ENCODE assay signal across 23 mouse cellular contexts in genomic region chr7:26781767-26782131, GRCm38 (mm10). TPM values are rescaled to one million over a fixed set of nuclear protein-coding genes. Genes with fewer than 3 reads are reported as not detected.
A peak's percentile ranks its signal among the peaks of the same experiment; 100 is the strongest.
DNase-seq lines count a peak whose midpoint lies in the region; ATAC-seq and TF ChIP-seq lines count a peak whose summit lies in the region.
"Had no signal": no experiment of that assay in that cellular context is flagged by ENCODE, and none has a peak within 500 bp of the region (broad histone marks: within the 10 kb centered on the region; RNA-seq: fewer than 3 reads in every experiment).

No protein-coding gene starts in this region.

- H3K4me3 ChIP-seq in kidney, embryonic 14.5 days (ENCODE audit: low read length): no peak overlapping the region
- no peak overlapping the region for H3K4me3 ChIP-seq in liver, embryonic 12.5 days
- H3K4me3 ChIP-seq in stomach, postnatal 0 days (ENCODE audit: low read depth, low read length): no peak overlapping the region
- no peak overlapping the region for H3K4me3 ChIP-seq in forebrain, embryonic 12.5 days (replicated peaks)
- H3K4me3 ChIP-seq: embryonic facial prominence, embryonic 13.5 days; hindbrain, embryonic 15.5 days; kidney, embryonic 15.5 days; limb, embryonic 12.5 days; neural tube, embryonic 13.5 days had no signal

- H3K27me3 ChIP-seq in kidney, embryonic 14.5 days (ENCODE audit: control insufficient read depth, insufficient read depth, low read length): no peaks in the 10 kb centered on the region
- no peaks in the 10 kb centered on the region for H3K27me3 ChIP-seq in liver, embryonic 12.5 days (replicated peaks)
- H3K27me3 ChIP-seq in stomach, postnatal 0 days (ENCODE audit: control insufficient read depth, insufficient read depth, low read length): no peaks in the 10 kb centered on the region
- H3K27me3 ChIP-seq in forebrain, embryonic 12.5 days: no peaks in the 10 kb centered on the region
- H3K27me3 ChIP-seq: embryonic facial prominence, embryonic 13.5 days; hindbrain, embryonic 15.5 days; kidney, embryonic 15.5 days; neural tube, embryonic 13.5 days had no signal

- TF ChIP-seq EP300 in stomach, postnatal 0 days (optimal IDR thresholded peaks at IDR 0.05): no peak

- no peak for TF ChIP-seq CTCF in stomach, postnatal 0 days (IDR thresholded peaks at IDR 0.05; ENCODE audit: low read depth)

- peak; percentile 17; the same call in 1 of the 2 replicates for ATAC-seq in kidney, embryonic 14.5 days (ENCODE audit: low FRiP score, low TSS enrichment)
- ATAC-seq in liver, embryonic 12.5 days: peak; percentile 35; the same call in 1 of the 2 replicates
- peak; percentile 59 for ATAC-seq in stomach, postnatal 0 days (ENCODE audit: low FRiP score, low TSS enrichment)
- ATAC-seq in forebrain, embryonic 12.5 days (ENCODE audit: low FRiP score): no peak
- ATAC-seq: lung, postnatal 0 days had no signal

- H3K36me3 ChIP-seq in kidney, embryonic 14.5 days (ENCODE audit: control insufficient read depth, insufficient read depth, low read length): no peaks in the 10 kb centered on the region
- no peaks in the 10 kb centered on the region for H3K36me3 ChIP-seq in liver, embryonic 12.5 days
- H3K36me3 ChIP-seq in stomach, postnatal 0 days (ENCODE audit: control insufficient read depth, insufficient read depth, low read length): no peaks in the 10 kb centered on the region
- H3K36me3 ChIP-seq in forebrain, embryonic 12.5 days (replicated peaks): no peaks in the 10 kb centered on the region
- H3K36me3 ChIP-seq: embryonic facial prominence, embryonic 13.5 days; G1E; hindbrain, embryonic 15.5 days; kidney, embryonic 15.5 days; limb, embryonic 12.5 days; neural tube, embryonic 13.5 days had no signal

- H3K4me1 ChIP-seq in kidney, embryonic 14.5 days (ENCODE audit: control insufficient read depth, insufficient read depth, low read length): no peaks in the 10 kb centered on the region
- no peaks in the 10 kb centered on the region for H3K4me1 ChIP-seq in liver, embryonic 12.5 days
- no peaks in the 10 kb centered on the region for H3K4me1 ChIP-seq in stomach, postnatal 0 days (replicated peaks; ENCODE audit: control insufficient read depth, insufficient read depth)
- H3K4me1 ChIP-seq in forebrain, embryonic 12.5 days: peaks cover 7% of the 10 kb centered on the region; the same call in 1 of the 2 replicates
- H3K4me1 ChIP-seq: embryonic facial prominence, embryonic 13.5 days; hindbrain, embryonic 15.5 days; kidney, embryonic 15.5 days; limb, embryonic 12.5 days; neural tube, embryonic 13.5 days had no signal

- H3K4me2 ChIP-seq in kidney, embryonic 14.5 days (replicated peaks; ENCODE audit: low read depth, low read length): no peak overlapping the region
- H3K4me2 ChIP-seq in liver, embryonic 12.5 days: no peak overlapping the region
- H3K4me2 ChIP-seq in stomach, postnatal 0 days (replicated peaks; ENCODE audit: low read depth): no peak overlapping the region
- H3K4me2 ChIP-seq in forebrain, embryonic 12.5 days: no peak overlapping the region
- H3K4me2 ChIP-seq: embryonic facial prominence, embryonic 13.5 days; kidney, embryonic 15.5 days; limb, embryonic 12.5 days had no signal

- no peak for DNase-seq in kidney, adult 11 months
- peak; percentile 28 for DNase-seq in embryo, embryonic 9.5 days (ENCODE audit: extremely low spot score)
- DNase-seq in stomach, postnatal 0 days (ENCODE audit: low spot score): peak; percentile 66
- no peak for DNase-seq in kidney, adult 18-20 months
- no peak for DNase-seq in cerebellum, postnatal 25 days
- DNase-seq: adrenal gland, postnatal 14 days; B cell, adult 2 months; cerebellum, adult 8-10 months; retina, postnatal 1 day; thymus, adult 18-20 months had no signal

- H3K9me3 ChIP-seq in kidney, embryonic 14.5 days (ENCODE audit: control insufficient read depth, low read length): no peaks in the 10 kb centered on the region
- H3K9me3 ChIP-seq in liver, embryonic 12.5 days (replicated peaks): no peaks in the 10 kb centered on the region
- H3K9me3 ChIP-seq in stomach, postnatal 0 days (ENCODE audit: control insufficient read depth, low read length): no peaks in the 10 kb centered on the region
- H3K9me3 ChIP-seq in forebrain, embryonic 12.5 days: no peaks in the 10 kb centered on the region
- H3K9me3 ChIP-seq: embryonic facial prominence, embryonic 13.5 days; G1E; hindbrain, embryonic 15.5 days; kidney, embryonic 15.5 days; limb, embryonic 12.5 days; neural tube, embryonic 13.5 days had no signal

- 30% methylated on average over 7 of the region's 8 CpGs for WGBS in kidney, embryonic 14.5 days
- 39% methylated on average over 6 of the region's 8 CpGs for WGBS in liver, embryonic 12.5 days (ENCODE audit: insufficient replicate concordance)
- WGBS in stomach, postnatal 0 days: 15% methylated on average over 7 of the region's 8 CpGs
- 19% methylated on average over 7 of the region's 8 CpGs for WGBS in forebrain, embryonic 12.5 days

- H3K27ac ChIP-seq in kidney, embryonic 14.5 days (ENCODE audit: low read depth, low read length): no peak overlapping the region
- H3K27ac ChIP-seq in liver, embryonic 12.5 days: no peak overlapping the region
- H3K27ac ChIP-seq in stomach, postnatal 0 days (replicated peaks): no peak overlapping the region
- H3K27ac ChIP-seq in forebrain, embryonic 12.5 days: no peak overlapping the region
- H3K27ac ChIP-seq: embryonic facial prominence, embryonic 13.5 days; kidney, embryonic 15.5 days; limb, embryonic 12.5 days; neural tube, embryonic 13.5 days had no signal

- no peak overlapping the region for H3K9ac ChIP-seq in kidney, embryonic 14.5 days (ENCODE audit: low read depth, low read length)
- no peak overlapping the region for H3K9ac ChIP-seq in liver, embryonic 12.5 days
- H3K9ac ChIP-seq in stomach, postnatal 0 days (ENCODE audit: low read length): no peak overlapping the region
- H3K9ac ChIP-seq in forebrain, embryonic 12.5 days: no peak overlapping the region
- H3K9ac ChIP-seq: embryonic facial prominence, embryonic 13.5 days; hindbrain, embryonic 15.5 days; kidney, embryonic 15.5 days; limb, embryonic 12.5 days; neural tube, embryonic 13.5 days had no signal

RNA-seq across cellular contexts. Expression of gene Cyp2b19, which starts 24.8 kb away (rescaled TPM):
- polyA plus RNA-seq in kidney, embryonic 14.5 days (2014; fragmentation: Nextera tagmentation; extraction: Ambion mirVana): not detected in 2 replicates
- polyA plus RNA-seq in liver, embryonic 12.5 days (2016; fragmentation: Nextera tagmentation; extraction: Ambion mirVana): not detected in 2 replicates
- polyA plus RNA-seq in stomach, postnatal 0 days (2015; fragmentation: Nextera tagmentation; extraction: Ambion mirVana): 0.08 and 0.21 TPM in 2 replicates
- 0.06 and 0.09 TPM in 2 replicates for polyA plus RNA-seq in forebrain, embryonic 12.5 days (2016; fragmentation: Nextera tagmentation; extraction: Ambion mirVana)
- polyA plus RNA-seq: embryonic facial prominence, embryonic 13.5 days; forebrain, embryonic 11.5 days; G1E; heart, embryonic 14.5 days; kidney, embryonic 15.5 days; limb, embryonic 12.5 days; urinary bladder, adult 2 months had no signal

RNA-seq across cellular contexts. Expression of gene Cyp2g1, which starts 26.9 kb away (rescaled TPM):
- not detected in 2 replicates for polyA plus RNA-seq in kidney, embryonic 14.5 days (2014; fragmentation: Nextera tagmentation; extraction: Ambion mirVana)
- polyA plus RNA-seq in liver, embryonic 12.5 days (2016; fragmentation: Nextera tagmentation; extraction: Ambion mirVana): not detected in 2 replicates
- polyA plus RNA-seq in stomach, postnatal 0 days (2015; fragmentation: Nextera tagmentation; extraction: Ambion mirVana): not detected in 2 replicates
- polyA plus RNA-seq in forebrain, embryonic 12.5 days (2016; fragmentation: Nextera tagmentation; extraction: Ambion mirVana): 0.10 and 0.27 TPM in 2 replicates
- polyA plus RNA-seq: forebrain, embryonic 11.5 days; G1E; heart, embryonic 14.5 days; hindbrain, embryonic 15.5 days; kidney, embryonic 15.5 days; limb, embryonic 12.5 days; neural tube, embryonic 13.5 days; urinary bladder, adult 2 months had no signal

RNA-seq across cellular contexts. Expression of gene Cyp2a5, which starts 53.4 kb away (rescaled TPM):
- not detected in 2 replicates for polyA plus RNA-seq in kidney, embryonic 14.5 days (2014; fragmentation: Nextera tagmentation; extraction: Ambion mirVana)
- polyA plus RNA-seq in liver, embryonic 12.5 days (2016; fragmentation: Nextera tagmentation; extraction: Ambion mirVana): not detected in 2 replicates
- polyA plus RNA-seq in stomach, postnatal 0 days (2015; fragmentation: Nextera tagmentation; extraction: Ambion mirVana): 7.4 and 15.1 TPM in 2 replicates
- not detected in 2 replicates for polyA plus RNA-seq in forebrain, embryonic 12.5 days (2016; fragmentation: Nextera tagmentation; extraction: Ambion mirVana)
- polyA plus RNA-seq: forebrain, embryonic 11.5 days; G1E; heart, embryonic 14.5 days; kidney, embryonic 15.5 days; limb, embryonic 12.5 days; neural tube, embryonic 13.5 days; urinary bladder, adult 2 months had no signal

Comparison
In these comparisons a context has a peak if more than half of its experiments do, and no peak if none do; other contexts are left out.
1. DNase-seq: peak in embryo, embryonic 9.5 days (single experiment) and stomach, postnatal 0 days (single experiment); none in kidney, adult 11 months (single experiment), kidney, adult 18-20 months (single experiment) and cerebellum, postnatal 25 days (0 of 2).